Mouse (Mus musculus) bone marrow macrophage, adult 2 months (primary cell): ENCODE measurements around the gene Has1. TPM values are rescaled to one million over a fixed set of nuclear protein-coding genes. Genes with fewer than 3 reads are reported as not detected.

Experiments used
- H3K27ac ChIP-seq: 2 replicates; pipeline ENCODE4 v1.5.1; 2012; ENCODE audit warnings: low read depth, low read length; ENCODE audit not compliant: insufficient read depth
- H3K4me1 ChIP-seq: 2 replicates; pipeline ENCODE4 v1.6.1; 2012; ENCODE audit warnings: low read length; ENCODE audit not compliant: control insufficient read depth, insufficient read depth
- H3K4me3 ChIP-seq: 2 replicates; pipeline ENCODE4 v1.5.1; 2012; ENCODE audit warnings: mild to moderate bottlenecking, low read length, moderate library complexity; ENCODE audit not compliant: insufficient read depth
- CTCF ChIP-seq: IDR thresholded peaks from 2 replicates; pipeline ENCODE4 v1.5.1; 2012; ENCODE audit warnings: low read depth, mild to moderate bottlenecking, low read length, moderate library complexity
- POLR2A ChIP-seq: IDR thresholded peaks from 2 replicates; pipeline ENCODE4 v1.6.1; 2012; ENCODE audit warnings: mild to moderate bottlenecking, low read depth, low read length, borderline replicate concordance
- polyA plus RNA-seq: library from polyadenylated mRNA; stranded (reverse); fragments of >200 nt; gene quantifications from 2 replicates; pipeline ENCODE4 v1.2.4, GENCODE M21; 2012; ENCODE audit not compliant: missing spikeins, insufficient read depth, insufficient read length

Has1 gene
- polyA plus RNA-seq, 1 experiment = not detected

- H3K4me3 ChIP-seq = no peak overlapping the region
- peak overlapping the region; percentile 92 for H3K27ac ChIP-seq
- H3K4me1 ChIP-seq = peaks cover 52% of the 10 kb centered on the region
- TF ChIP-seq POLR2A = no peak
- no peak for TF ChIP-seq CTCF
Observed at GRCm38 (mm10) chr17:17870892-17871550, 16.0 kb upstream of the Has1 start.

DNA sequence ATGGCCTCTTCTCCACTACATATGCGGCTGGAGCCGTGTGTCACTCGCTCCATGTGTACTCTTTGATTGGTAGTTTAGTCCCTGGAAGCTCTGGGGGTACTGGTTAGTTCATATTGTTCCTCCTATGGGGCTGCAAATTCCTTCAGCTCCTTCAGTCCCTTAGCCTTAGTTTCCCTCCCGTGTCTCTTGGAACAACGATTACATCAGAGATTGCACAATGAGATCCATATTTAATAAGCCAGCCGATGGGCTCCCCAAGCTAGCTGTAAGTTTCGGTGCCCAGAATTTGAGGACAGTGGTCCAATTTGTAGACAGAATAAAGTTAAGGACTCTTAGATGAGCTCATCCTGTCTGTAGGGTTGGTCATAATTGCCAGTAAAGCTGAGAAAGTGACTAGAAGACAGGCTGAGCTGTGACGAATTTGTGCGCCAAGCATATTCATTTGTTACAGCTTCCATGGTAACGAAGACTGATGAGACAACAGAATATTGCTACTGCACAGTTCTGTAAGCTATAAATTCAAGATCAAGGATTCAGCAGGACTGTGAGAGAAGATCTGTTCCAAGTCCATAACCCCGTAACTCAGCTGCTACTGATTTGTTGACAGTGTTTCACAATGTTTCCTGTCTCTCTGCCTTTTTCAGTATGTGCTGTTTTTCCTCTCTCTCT lies 11.9 kb upstream of the Has1 start:
- peak overlapping the region; percentile 63 for H3K27ac ChIP-seq
- TF ChIP-seq POLR2A (no peak), CTCF (no peak)
- H3K4me1 ChIP-seq = peaks cover 65% of the 10 kb centered on the region
- peak overlapping the region; percentile 33 for H3K4me3 ChIP-seq

DNA sequence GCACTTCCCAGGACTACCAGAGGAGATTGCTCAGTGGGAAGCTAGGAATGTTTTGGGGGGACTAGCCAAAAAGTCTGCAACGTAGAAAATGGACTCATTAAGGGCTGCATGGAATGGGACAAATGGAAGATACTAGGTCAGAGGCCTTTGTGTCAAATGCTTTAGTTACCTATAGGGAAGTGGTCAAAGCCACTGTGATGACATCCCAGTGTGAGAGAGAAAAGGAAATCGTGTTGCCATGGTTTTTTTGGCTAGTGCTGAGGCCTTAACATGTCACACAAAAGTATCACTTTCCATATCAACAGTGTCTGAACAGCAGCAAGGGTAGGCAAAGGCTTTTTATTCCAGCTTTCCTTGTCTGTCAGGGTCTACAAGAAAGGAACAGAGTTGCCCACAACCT lies 10.2 kb upstream of the Has1 start:
- H3K27ac ChIP-seq = peak overlapping the region; percentile 41
- H3K4me1 ChIP-seq = peaks cover 56% of the 10 kb centered on the region
- TF ChIP-seq CTCF (no peak), POLR2A (no peak)
- no peak overlapping the region for H3K4me3 ChIP-seq

DNA sequence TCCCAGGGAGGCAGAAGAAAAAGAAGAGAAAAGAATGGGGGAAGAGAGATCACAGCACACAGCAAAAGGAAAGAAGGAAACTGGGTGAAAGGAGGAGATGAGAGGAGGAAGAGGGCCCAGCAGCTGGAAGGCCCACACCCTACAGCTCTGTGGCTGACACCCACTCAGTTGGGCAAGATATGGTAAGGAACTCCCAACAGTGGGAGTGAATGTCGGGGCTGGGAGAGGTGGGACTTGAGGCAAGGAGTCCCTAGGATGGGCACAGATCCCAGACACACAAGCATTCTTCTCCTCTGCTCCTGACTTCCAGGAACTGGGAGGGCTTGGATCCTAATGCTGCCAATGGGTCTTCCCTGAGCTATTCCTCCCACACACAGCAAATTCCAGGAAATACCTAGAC lies 7.4 kb upstream of the Has1 start:
- Histone ChIP-seq H3K4me3 (no peak overlapping the region), H3K27ac (no peak overlapping the region), H3K4me1 (peaks cover 37% of the 10 kb centered on the region)
- TF ChIP-seq POLR2A = no peak
- TF ChIP-seq CTCF = no peak

GRCm38 (mm10) chr17:17860110-17860509 lies 5.1 kb upstream of the Has1 start:
- no peak overlapping the region for H3K4me3 ChIP-seq

DNA sequence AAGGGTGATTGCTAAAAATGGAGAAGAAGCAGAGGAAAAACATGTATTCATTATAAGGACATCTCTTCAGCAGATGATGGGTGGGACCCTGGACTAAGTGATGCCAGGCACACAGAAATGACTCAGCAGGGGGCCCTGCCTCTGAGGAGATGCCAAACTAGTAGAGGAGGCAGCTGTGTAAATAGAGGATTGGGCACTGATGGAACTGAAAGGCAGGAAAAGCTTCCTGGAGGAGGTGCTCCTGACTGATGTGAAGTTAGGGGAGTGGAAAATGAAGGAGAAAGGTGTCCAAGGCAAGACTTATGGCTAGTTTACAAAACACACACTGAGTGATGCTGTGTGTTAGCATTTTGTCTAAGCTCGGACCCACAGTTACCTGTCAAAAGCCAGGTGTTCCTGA lies 2.4 kb upstream of the Has1 start:
- no peak overlapping the region for H3K27ac ChIP-seq
- no peak for TF ChIP-seq CTCF
- H3K4me1 ChIP-seq = peaks cover 12% of the 10 kb centered on the region
- H3K4me3 ChIP-seq = no peak overlapping the region

More at GRCm38 (mm10) chr17:17860110-17860509, 5.1 kb upstream of the Has1 start:
- Histone ChIP-seq H3K27ac (no peak overlapping the region), H3K4me1 (peaks cover 21% of the 10 kb centered on the region)
- no peak for TF ChIP-seq CTCF
- TF ChIP-seq POLR2A = no peak

DNA sequence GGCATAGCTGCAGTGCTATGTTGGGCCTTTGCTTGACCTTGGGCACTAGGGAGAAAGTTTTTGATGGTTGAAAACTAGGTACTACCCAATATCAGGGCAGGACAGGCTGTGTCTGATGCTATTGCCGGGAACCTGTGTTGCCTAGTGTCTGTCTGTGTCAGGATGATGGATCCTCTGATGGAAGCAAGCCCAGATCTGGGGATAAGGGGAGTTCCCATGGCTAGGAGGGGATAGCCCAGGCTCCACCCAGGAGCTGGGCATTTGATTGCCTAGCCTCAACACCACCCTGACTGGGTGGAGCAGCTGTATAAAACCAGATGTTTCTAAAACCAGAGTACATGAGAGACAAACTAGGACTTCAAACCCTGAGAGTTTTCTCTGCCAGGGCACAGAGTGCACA lies 1.6 kb upstream of the Has1 start:
- Histone ChIP-seq H3K4me3 (no peak overlapping the region), H3K27ac (no peak overlapping the region), H3K4me1 (peaks cover 8% of the 10 kb centered on the region; the same call in 1 of the 2 replicates)
- TF ChIP-seq POLR2A = no peak
- no peak for TF ChIP-seq CTCF

DNA sequence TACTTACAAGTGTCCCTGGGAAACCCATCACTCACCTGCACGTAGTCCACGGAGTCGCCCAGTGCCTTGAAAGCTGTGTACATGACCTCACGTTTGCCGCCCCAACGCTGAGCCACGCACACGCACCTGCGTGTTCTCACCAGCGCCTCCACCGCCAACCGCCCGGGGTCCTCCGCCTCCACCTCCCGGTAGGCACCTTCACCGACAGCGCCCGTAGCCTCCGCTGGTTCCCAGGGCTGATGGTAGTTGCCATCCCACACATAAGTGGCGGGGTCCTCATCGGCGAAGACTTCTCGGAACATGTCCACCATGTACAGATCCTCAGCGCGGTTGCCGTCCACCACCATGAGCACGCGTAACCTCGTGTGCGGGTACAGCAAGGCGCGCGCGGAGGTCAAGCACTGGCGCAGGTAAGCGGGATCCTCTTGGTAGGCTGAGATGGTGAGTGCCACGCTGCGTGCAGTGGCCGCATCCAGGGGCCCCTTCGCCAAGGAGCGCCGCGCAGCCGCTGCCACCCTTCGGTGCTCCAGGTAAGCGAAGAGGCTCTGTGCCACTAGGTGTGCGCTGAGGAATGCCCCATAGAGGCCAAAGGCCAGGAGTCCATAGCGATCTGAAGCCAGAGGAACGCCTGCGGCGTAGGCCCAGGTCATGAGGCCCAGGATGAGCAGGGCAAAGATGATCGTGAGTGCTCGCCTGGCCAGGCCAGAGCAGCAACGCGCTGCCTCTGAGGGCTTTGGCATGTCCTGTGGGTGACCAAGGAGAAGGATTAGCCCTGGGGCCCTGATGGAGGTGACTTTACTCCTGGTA lies 4.9 kb downstream of the Has1 start:
- no peak for TF ChIP-seq POLR2A

GRCm38 (mm10) chr17:17848988-17849387 lies 6.0 kb downstream of the Has1 start:
- Histone ChIP-seq H3K4me1 (peaks cover 2% of the 10 kb centered on the region; the same call in 1 of the 2 replicates), H3K27ac (no peak overlapping the region), H3K4me3 (no peak overlapping the region)
- TF ChIP-seq POLR2A (no peak), CTCF (no peak)

More for the DNA sequence above, 4.9 kb downstream of the Has1 start:
- Histone ChIP-seq H3K27ac (no peak overlapping the region), H3K4me3 (no peak overlapping the region), H3K4me1 (0 out of 2 replicates have a peak, but pooled peaks cover 2% of the 10 kb centered on the region)
